Mouse (Mus musculus) forebrain, postnatal 0 days (tissue): ENCODE data around the gene Acap1. TPM values are rescaled to one million over a fixed set of nuclear protein-coding genes. Genes with fewer than 3 reads are reported as not detected.

Source experiments
- ATAC-seq: fragments of 200-750 bp; cut with Nextera tagmentation; 2 replicates; pipeline ENCODE4 v1.8.0; 2017; ENCODE audit warnings: mild to moderate bottlenecking, moderate library complexity
- DNase-seq: peaks from one replicate; pipeline ENCODE4 v3.0.0-alpha.2; 2015
- H3K27ac ChIP-seq: fragments of 300-500 bp; sonication (generic); 2 replicates; pipeline ENCODE4 v1.5.1; 2014; ENCODE audit warnings: low read depth, mild to moderate bottlenecking, antibody characterized with exemption, low read length, moderate library complexity, mixed read lengths
- H3K27me3 ChIP-seq: fragments of 300-500 bp; sonication (generic); 2 replicates; pipeline ENCODE4 v1.6.1; 2014; ENCODE audit warnings: mild to moderate bottlenecking, low read length, mixed read lengths; ENCODE audit not compliant: insufficient read depth
- H3K36me3 ChIP-seq: fragments of 300-500 bp; sonication (generic); 2 replicates; pipeline ENCODE4 v1.6.1; 2014; ENCODE audit warnings: mild to moderate bottlenecking, moderate library complexity; ENCODE audit not compliant: insufficient read depth
- H3K4me1 ChIP-seq: fragments of 300-500 bp; sonication (generic); 2 replicates; pipeline ENCODE4 v1.6.1; 2014; ENCODE audit warnings: antibody characterized with exemption; ENCODE audit not compliant: insufficient read depth
- H3K4me2 ChIP-seq: fragments of 300-500 bp; sonication (generic); 2 replicates; pipeline ENCODE4 v1.6.1; 2014; ENCODE audit warnings: low read depth, mild to moderate bottlenecking, moderate library complexity
- H3K4me3 ChIP-seq: fragments of 300-500 bp; sonication (generic); 2 replicates; pipeline ENCODE4 v1.5.1; 2014; ENCODE audit warnings: low read depth, low read length, mixed read lengths
- H3K9ac ChIP-seq: fragments of 300-500 bp; sonication (generic); 2 replicates; pipeline ENCODE4 v1.6.1; 2014; ENCODE audit warnings: mild to moderate bottlenecking
- H3K9me3 ChIP-seq: fragments of 300-500 bp; sonication (generic); 2 replicates; pipeline ENCODE4 v1.6.1; 2016; ENCODE audit warnings: low read length
- CTCF ChIP-seq: sonication (generic); IDR thresholded peaks from 2 replicates; pipeline ENCODE4 v1.5.1; 2016; ENCODE audit warnings: antibody characterized with exemption, control low read depth, low read depth
- WGBS: fragments of 180-500 bp; shearing (Covaris S2); extraction: QIAGEN DNeasy Blood & Tissue Kit; methylation state at CpG from one replicate; pipeline ENCODE4 v1.1.7; 2014; 5-methylcytosine and 5-hydroxymethylcytosine counted together
- polyA plus RNA-seq: library from polyadenylated mRNA; unstranded; fragments of >200 nt; fragmentation: Nextera tagmentation; extraction: Ambion mirVana; gene quantifications from 2 replicates; pipeline ENCODE4 v1.2.1, GENCODE M21; 2015
- total RNA-seq: library from RNA; depleted of rRNA; stranded (reverse); fragments of >200 nt; gene quantifications from 2 replicates; pipeline ENCODE4 v1.2.3, GENCODE M21; 2014

The Acap1 gene
- total and polyA plus RNA-seq, 2 experiments from 2014 or later, result 0.48 to 0.90 TPM

GRCm38 (mm10) chr11:69910781-69911560 lies 15.6 kb upstream of the Acap1 start:
- no peaks in the 10 kb centered on the region for H3K27me3 ChIP-seq
- no peak overlapping the region for H3K9ac ChIP-seq
- DNase-seq, result no peak
- H3K36me3 ChIP-seq, result peaks cover 89% of the 10 kb centered on the region
- peaks cover 5% of the 10 kb centered on the region; the same call in 1 of the 2 replicates for H3K4me1 ChIP-seq
- no peaks in the 10 kb centered on the region for H3K9me3 ChIP-seq
- no peak overlapping the region for H3K4me2 ChIP-seq
- H3K4me3 ChIP-seq, result no peak overlapping the region
- 93% methylated on average over 17 of the region's 17 CpGs for WGBS
- ATAC-seq, result no peak
- no peak overlapping the region for H3K27ac ChIP-seq
- TF ChIP-seq CTCF, result no peak

GRCm38 (mm10) chr11:69910177-69910576 lies 14.8 kb upstream of the Acap1 start:
- TF ChIP-seq CTCF, result no peak
- Histone ChIP-seq H3K36me3 (peaks cover 89% of the 10 kb centered on the region), H3K4me2 (no peak overlapping the region), H3K4me3 (no peak overlapping the region), H3K27ac (no peak overlapping the region), H3K27me3 (no peaks in the 10 kb centered on the region), H3K9ac (no peak overlapping the region), H3K4me1 (peaks cover 5% of the 10 kb centered on the region; the same call in 1 of the 2 replicates), H3K9me3 (no peaks in the 10 kb centered on the region)
- DNase-seq, result no peak
- 95% methylated on average over 8 of the region's 8 CpGs for WGBS
- no peak for ATAC-seq

- Histone ChIP-seq H3K27ac (no peak overlapping the region), H3K9ac (no peak overlapping the region), H3K4me3 (no peak overlapping the region), H3K27me3 (no peaks in the 10 kb centered on the region), H3K4me1 (no peaks in the 10 kb centered on the region), H3K4me2 (no peak overlapping the region), H3K36me3 (peaks cover 94% of the 10 kb centered on the region), H3K9me3 (no peaks in the 10 kb centered on the region)
- WGBS, result 89% methylated on average over 5 of the region's 5 CpGs
- DNase-seq (no peak), ATAC-seq (no peak)
- TF ChIP-seq CTCF, result no peak
These were observed 13.8 kb upstream of the Acap1 start for GRCm38 (mm10) chr11:69909174-69909573.

- H3K4me3 ChIP-seq, result no peak overlapping the region
- TF ChIP-seq CTCF, result no peak
- DNase-seq (no peak), ATAC-seq (no peak)
- no peak overlapping the region for H3K9ac ChIP-seq
- H3K4me2 ChIP-seq, result no peak overlapping the region
- H3K27me3 ChIP-seq, result no peaks in the 10 kb centered on the region
- no peaks in the 10 kb centered on the region for H3K4me1 ChIP-seq
- 89% methylated on average over 11 of the region's 11 CpGs for WGBS
- H3K9me3 ChIP-seq, result no peaks in the 10 kb centered on the region
- H3K27ac ChIP-seq, result no peak overlapping the region
- H3K36me3 ChIP-seq, result peaks cover 99% of the 10 kb centered on the region
These were observed 13.3 kb upstream of the Acap1 start for GRCm38 (mm10) chr11:69908645-69909044.

GRCm38 (mm10) chr11:69904311-69904710 lies 9.0 kb upstream of the Acap1 start:
- Histone ChIP-seq H3K36me3 (peaks cover 60% of the 10 kb centered on the region), H3K9ac (no peak overlapping the region), H3K4me1 (peaks cover 9% of the 10 kb centered on the region), H3K27me3 (no peaks in the 10 kb centered on the region), H3K27ac (no peak overlapping the region), H3K9me3 (no peaks in the 10 kb centered on the region), H3K4me2 (no peak overlapping the region), H3K4me3 (no peak overlapping the region)
- no peak for DNase-seq
- no peak for ATAC-seq
- TF ChIP-seq CTCF, result no peak
- WGBS, result 95% methylated on average over 9 of the region's 9 CpGs

- 88% methylated on average over 13 of the region's 13 CpGs for WGBS
- peaks cover 14% of the 10 kb centered on the region for H3K4me1 ChIP-seq
- no peak overlapping the region for H3K9ac ChIP-seq
- H3K27ac ChIP-seq, result no peak overlapping the region
- H3K4me2 ChIP-seq, result peak overlapping the region; percentile 89; the same call in 1 of the 2 replicates
- no peak for ATAC-seq
- peaks cover 47% of the 10 kb centered on the region for H3K36me3 ChIP-seq
- no peak for TF ChIP-seq CTCF
- H3K27me3 ChIP-seq, result no peaks in the 10 kb centered on the region
- no peaks in the 10 kb centered on the region for H3K9me3 ChIP-seq
- DNase-seq, result no peak
- no peak overlapping the region for H3K4me3 ChIP-seq
These were observed 7.6 kb upstream of the Acap1 start for GRCm38 (mm10) chr11:69902972-69903371.

GRCm38 (mm10) chr11:69901993-69902392 lies 6.7 kb upstream of the Acap1 start:
- Histone ChIP-seq H3K27ac (peak overlapping the region; percentile 91), H3K27me3 (no peaks in the 10 kb centered on the region), H3K9ac (peak overlapping the region; percentile 74), H3K9me3 (no peaks in the 10 kb centered on the region), H3K4me2 (peak overlapping the region; percentile 89), H3K36me3 (peaks cover 37% of the 10 kb centered on the region), H3K4me3 (peak overlapping the region; percentile 82), H3K4me1 (peaks cover 14% of the 10 kb centered on the region)
- no peak for TF ChIP-seq CTCF
- ATAC-seq (no peak), DNase-seq (peak; percentile 26)
- WGBS, result under 1% methylated on average over 36 of the region's 39 CpGs
